In genomic region chr15:87623966-87624609, GRCm38 (mm10) we compare ENCODE assay signal across 8 mouse cellular contexts.
DNase-seq lines count a peak whose midpoint lies in the region; ATAC-seq and TF ChIP-seq lines count a peak whose summit lies in the region.

No protein-coding gene starts in this region.

- H3K4me2 ChIP-seq in liver, embryonic 16.5 days (ENCODE audit: low read depth, low read length), result peak overlapping the region; percentile 52

- TF ChIP-seq CTCF in E14TG2a.4 (conservative IDR thresholded peaks at IDR 0.05; ENCODE audit: low read length), result 0 out of 2 replicates have a peak, but pooled peaks have one; percentile 5
- peak; percentile 85 for TF ChIP-seq CTCF in layer of hippocampus, adult 2 months (conservative IDR thresholded peaks at IDR 0.05)

- peak overlapping the region; percentile 81 for H3K4me3 ChIP-seq in E14TG2a.4 (replicated peaks; ENCODE audit: low read length)
- peak overlapping the region; percentile 78 for H3K4me3 ChIP-seq in layer of hippocampus, adult 2 months
- H3K4me3 ChIP-seq in liver, embryonic 16.5 days (ENCODE audit: low read depth, low read length), result peak overlapping the region; percentile 33

- peaks cover 54% of the 10 kb centered on the region for H3K27me3 ChIP-seq in E14TG2a.4 (ENCODE audit: insufficient read depth, low read length)
- H3K27me3 ChIP-seq in liver, embryonic 16.5 days (ENCODE audit: control insufficient read depth, insufficient read depth, low read depth, low read length), result peaks cover 48% of the 10 kb centered on the region

- WGBS in liver, embryonic 16.5 days (ENCODE audit: insufficient replicate concordance), result under 1% methylated on average over 75 of the region's 86 CpGs

- no peaks in the 10 kb centered on the region for H3K9me3 ChIP-seq in E14TG2a.4 (ENCODE audit: low read length)
- no peaks in the 10 kb centered on the region for H3K9me3 ChIP-seq in liver, embryonic 16.5 days (replicated peaks; ENCODE audit: control insufficient read depth, low read length)

- peaks cover 12% of the 10 kb centered on the region; the same call in 1 of the 2 replicates for H3K4me1 ChIP-seq in E14TG2a.4 (replicated peaks; ENCODE audit: low read depth, low read length)
- H3K4me1 ChIP-seq in liver, embryonic 16.5 days (ENCODE audit: control insufficient read depth, low read depth, low read length), result no peaks in the 10 kb centered on the region

- peak; percentile 92 for DNase-seq in cerebellum, adult 9-11 months
- peak; percentile 66 to 89 for DNase-seq in frontal cortex, adult 2 months (ENCODE audit: extremely low spot score in 1 of 2, low spot score in 1 of 2)
- peak; percentile 89 for DNase-seq in heart, postnatal 4 days
- DNase-seq in layer of hippocampus, adult 2 months (ENCODE audit: low spot score in 2 of 2), result peak; percentile 88 to 94
- peak; percentile 75 for DNase-seq in ovary, adult 18-20 months (ENCODE audit: low spot score)
- DNase-seq in urinary bladder, adult 18-20 months (ENCODE audit: low spot score in 2 of 2), result peak; percentile 75 to 80

- peak overlapping the region; percentile 93 for H3K27ac ChIP-seq in layer of hippocampus, adult 2 months
- H3K27ac ChIP-seq in liver, embryonic 16.5 days (ENCODE audit: low read length), result no peak overlapping the region

- peak; percentile 71 for ATAC-seq in liver, embryonic 16.5 days (ENCODE audit: low read depth)

- no peak overlapping the region for H3K9ac ChIP-seq in liver, embryonic 16.5 days (ENCODE audit: low read depth, low read length)

- H3K36me3 ChIP-seq in E14TG2a.4 (ENCODE audit: insufficient read depth, low read length), result no peaks in the 10 kb centered on the region
- no peaks in the 10 kb centered on the region for H3K36me3 ChIP-seq in liver, embryonic 16.5 days (ENCODE audit: control insufficient read depth, insufficient read depth)
